Mouse (Mus musculus) telencephalon, adult 2 months (tissue): ENCODE measurements around the gene Borcs7.
"Not testable (repeated sequence)": the region's sequence is repeated elsewhere in the genome, so short reads cannot be mapped to it uniquely, and the experiment has no call there.

Experiments used
- DNase-seq: peaks from one replicate; pipeline ENCODE4 v3.0.0-alpha.2; 2011; ENCODE audit warnings: low read depth, low spot score

Gene Borcs7

DNA sequence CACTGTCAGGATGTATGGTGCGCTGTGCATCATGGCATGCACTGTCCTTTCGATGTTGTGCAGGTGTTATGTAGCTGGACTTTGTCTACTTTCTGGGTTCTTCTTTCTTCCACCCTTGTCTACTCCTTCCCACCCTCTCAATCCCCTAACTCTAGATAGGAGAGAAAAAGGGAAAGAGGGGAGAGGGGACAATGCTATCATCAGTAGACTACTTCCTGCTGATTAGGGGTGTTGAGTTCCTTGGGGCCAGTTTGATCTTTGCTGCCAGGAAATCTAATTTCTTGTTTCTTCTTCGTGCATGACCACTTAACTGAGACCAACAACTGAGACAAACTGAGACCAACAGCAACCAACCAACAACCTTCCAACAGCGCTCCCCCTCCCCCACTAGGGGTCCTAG, 20.9 kb downstream of the Borcs7 start:
- DNase-seq = no peak

DNA sequence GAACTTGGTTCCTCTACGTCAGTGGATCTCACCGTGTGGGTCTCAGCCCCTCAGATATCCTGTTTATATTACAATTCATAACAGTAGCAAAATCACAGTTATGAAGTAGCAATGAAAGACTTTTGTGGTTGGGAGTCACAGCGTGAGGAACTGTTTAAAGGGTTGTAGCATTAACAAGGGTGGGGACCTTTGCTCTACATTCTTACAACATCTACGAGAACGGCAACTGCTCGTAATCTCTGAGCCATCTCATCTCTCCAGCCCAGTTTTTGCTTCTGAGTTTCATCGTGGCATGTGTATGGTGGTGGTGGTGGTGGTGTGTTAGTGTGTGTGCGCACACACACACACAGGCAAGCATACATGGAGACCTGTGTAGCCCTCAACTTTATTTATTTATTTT, 24.5 kb downstream of the Borcs7 start:
- DNase-seq = no peak

DNA sequence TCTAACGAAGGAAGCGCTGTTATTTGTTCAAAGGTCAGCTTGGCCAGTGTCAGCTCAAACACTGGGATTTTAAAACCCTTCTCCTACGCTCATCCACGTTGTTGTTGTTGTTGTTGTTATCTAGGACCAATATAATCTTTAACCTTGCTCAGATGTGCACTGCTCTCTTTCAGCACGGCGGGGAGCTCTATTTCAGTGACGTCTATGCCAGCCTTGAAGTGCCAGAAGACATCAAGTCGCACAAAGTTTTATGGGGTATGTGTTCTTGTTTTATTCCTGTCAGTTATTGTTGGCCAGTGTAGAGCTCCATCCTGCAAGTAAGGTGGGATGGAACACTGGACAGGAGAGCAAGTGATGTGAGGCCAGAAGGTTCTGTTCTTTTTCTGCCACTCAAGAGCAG, 25.3 kb downstream of the Borcs7 start:
- no peak for DNase-seq

DNA sequence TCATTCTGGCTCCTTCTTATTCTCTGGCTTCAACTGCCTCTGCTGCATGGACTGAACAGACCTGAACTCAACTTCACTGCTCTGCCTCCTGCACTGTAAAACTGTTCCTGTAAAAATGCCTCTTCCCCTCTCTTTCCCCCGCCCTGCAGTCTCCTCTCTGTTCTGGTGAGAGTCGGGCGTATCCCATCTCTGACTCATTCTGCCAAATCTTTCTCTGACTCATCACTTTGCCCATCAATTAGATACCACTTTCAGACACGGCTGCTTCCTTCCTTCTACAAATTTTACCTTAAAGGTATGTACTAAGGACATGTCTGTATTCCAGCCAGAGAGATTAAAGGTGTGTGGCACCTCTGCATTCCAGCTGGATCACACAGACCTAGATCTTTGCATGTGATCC, 28.4 kb downstream of the Borcs7 start:
- no peak for DNase-seq

DNA sequence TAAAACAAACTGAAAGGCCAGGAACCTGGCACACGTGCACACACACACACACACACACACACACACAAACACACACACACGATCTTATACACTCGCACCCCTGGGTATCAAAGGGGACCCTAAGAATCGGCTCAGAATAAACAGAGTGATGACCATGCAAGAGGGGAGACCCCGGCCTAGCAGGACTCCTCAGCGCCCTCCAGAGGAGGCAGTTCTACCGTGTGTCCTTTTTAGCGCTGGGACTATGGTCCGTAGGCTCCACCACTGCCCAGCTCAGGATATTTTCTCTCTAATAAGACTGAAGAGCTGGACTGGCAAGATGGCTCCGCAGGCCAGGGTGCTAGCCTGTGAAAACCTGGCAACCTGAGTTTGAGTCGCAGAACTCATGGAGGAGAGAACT, 34.7 kb downstream of the Borcs7 start:
- DNase-seq = no peak

DNA sequence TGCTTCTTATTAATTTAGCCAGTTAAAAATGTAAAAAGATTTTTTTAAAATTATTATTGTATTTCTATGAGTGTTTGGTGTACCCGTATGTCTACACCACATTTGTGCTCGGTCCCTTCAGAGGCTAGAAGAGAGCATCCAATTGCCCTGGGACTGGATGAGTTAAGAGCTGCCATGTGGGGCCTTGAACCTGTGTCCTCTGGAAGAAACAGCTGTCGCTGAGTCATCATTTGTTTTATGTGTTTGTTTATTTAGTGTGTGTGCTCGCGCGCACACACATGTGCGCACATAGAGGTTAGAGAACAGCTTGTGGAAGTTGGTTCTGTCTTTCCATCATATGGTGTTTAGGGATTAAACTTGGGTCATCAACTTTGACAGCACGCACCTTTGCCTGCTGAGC, 36.4 kb downstream of the Borcs7 start:
- no peak for DNase-seq

DNA sequence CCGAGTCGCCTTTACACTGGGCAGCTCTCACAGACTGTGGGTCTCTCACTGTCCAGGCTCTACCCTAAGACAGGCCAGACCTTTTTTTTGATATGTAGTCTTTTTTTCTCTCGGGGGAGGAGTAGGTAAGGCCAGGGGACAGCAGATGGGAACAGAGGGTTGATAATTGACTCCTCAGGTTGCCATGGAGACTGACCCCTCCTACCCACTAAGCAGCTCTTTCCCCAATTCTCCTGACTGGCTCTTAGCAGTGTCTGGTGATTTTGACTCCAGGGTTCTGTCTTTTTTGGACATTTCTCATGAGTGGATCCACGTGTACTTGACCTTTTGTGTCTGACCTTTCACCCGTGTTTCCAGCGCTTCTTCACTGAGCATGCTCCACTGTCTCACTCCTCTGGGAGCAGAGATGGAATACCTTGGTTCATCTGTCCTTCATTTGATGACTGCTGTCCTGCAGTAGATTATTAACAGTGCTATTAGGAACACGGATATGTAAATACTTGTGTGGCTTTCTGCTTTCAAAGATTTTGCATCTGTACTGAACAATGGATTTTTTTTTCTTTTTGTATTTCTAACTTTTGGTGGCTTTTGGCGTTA, 37.5 kb downstream of the Borcs7 start:
- no peak for DNase-seq

DNA sequence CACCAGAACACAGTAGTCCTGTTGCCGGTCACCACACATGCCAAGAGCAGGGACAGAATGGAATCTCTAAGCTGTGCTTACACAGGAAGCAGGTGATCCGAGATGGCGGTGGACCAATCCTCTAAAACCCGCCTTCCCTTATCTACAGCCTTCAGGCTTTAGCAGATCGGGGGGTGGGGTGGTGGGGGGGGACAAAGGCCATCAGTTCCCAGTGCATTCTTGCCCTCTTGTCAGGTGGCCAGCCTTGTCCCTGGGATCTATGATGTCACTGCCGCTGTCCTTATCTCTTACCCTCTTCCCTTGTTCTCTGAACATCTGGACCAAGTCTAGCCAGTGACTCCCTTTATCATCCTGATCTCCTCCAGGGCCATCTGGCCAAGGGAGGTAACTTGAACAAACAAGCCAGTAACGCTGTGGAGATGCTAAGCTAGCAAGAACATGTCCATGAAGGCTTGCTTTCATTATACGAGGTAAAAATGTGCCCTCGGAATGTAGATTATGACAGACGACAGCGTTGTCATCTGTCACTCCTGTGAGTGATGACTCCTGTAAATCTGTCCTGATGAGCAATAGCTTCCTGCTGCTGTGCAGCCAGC, 38.3 kb downstream of the Borcs7 start:
- no peak for DNase-seq

DNA sequence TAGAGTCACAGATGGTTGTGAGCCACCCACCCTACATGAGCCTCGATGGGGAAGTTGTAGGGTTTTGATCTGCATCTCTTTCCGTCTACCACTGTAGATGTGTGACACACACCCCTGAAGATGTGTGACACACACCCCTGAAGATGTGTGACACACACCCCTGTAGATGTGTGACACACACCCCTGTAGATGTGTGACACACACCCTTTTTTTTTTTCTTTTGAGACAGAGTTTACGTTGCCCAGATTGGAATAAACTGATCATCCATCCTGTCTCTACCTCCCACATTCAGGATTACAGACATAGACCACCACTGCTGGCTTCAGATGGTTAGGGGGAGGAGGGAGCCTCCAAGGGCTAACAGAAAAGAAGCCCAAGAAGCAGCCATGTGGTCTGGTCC, 39.2 kb downstream of the Borcs7 start:
- DNase-seq = no peak

DNA sequence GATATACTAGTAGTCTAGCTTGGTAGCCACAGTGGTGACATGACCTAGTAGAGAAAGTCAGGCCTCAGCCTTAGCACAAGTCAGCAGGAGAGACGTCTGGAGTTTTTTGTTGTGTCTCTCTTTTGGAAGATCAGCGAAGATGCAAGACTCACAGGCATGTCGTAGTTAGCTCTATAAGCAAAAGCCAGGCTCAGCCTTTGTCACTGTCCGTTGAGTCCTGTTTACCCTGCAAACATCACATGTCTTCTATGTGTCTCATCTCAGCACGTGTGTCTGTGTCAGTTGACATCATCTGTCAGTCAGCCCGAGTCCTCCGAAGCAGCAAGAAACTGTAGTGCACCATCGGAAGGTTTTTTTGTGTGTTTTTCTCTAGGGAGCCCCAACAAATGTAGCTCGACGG, 41.6 kb downstream of the Borcs7 start:
- no peak for DNase-seq

DNA sequence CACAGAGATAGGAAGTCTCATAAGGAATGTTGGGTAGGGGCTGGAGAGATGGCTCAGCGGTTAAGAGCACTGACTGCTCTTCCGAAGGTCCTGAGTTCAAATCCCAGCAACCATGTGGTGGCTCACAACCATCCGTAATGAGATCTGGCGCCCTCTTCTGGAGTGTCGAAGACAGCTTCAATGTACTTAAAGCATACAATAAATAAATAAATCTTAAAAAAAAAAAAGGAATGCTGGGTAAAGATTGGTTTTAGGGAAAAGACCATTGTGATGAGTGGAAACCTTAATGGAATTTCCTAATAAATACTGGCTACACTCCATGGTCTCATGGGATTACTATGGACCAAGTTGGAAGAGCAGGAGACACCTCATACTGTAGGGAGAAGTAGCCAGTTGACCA, 43.0 kb downstream of the Borcs7 start:
- not testable (repeated sequence) for DNase-seq

DNA sequence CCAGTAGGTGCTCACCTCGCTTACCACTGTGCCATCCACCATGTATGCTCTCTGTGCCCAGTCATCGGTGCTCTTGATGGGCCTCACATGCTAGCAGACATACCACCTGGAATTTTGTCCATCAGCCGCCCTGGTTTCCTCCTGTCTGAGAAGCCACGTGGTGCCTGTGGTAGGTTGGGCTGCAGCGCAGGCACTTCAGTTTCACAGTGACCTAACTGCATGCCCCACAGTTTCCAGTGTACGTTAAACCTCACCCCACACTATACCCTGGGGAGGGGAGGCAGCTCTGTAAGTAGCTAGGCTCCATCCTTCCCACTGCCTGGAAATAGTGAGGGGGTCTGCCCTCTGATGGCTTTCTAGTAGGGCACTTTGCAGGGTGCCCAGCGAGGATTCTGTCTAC, 43.9 kb downstream of the Borcs7 start:
- no peak for DNase-seq

DNA sequence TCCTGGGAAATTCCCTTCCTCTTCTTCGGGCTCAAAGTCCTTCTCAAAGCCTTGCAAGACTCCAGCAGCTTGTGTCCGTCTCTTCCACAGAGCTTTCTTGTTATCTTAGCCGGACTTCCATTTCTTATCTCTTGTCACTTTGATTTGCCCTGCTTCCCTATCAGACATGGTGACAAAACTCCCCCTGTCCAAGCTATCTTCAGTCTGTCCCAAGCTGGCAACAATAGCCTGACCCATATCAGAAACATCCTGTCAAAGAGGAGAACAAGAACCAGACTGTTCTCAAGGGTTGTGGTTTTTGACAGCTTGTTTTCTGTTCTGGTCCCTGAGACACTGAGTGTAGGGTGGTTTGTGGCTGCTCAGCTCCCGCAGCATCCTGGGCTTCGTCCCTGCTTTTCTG, 45.5 kb downstream of the Borcs7 start:
- no peak for DNase-seq

DNA sequence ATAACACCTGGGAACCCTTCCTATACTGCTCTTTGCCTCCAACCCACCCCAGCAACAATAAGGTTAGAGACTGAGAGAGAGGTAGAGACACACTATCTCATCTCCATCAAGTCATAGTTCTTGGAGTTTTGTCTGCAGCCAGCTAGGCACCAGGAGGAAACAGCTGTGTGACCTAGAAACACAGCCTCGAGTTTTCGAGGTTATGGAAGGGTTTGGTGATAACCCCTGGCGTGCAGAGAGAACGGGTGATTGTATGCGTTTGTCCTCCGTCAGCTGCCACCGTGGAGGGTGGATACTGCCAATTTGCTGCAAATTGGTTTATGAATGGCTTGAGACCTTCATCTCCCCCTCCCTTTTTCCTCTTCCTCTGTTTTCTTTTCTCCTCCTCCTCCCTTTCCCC, 47.4 kb downstream of the Borcs7 start:
- DNase-seq = no peak

DNA sequence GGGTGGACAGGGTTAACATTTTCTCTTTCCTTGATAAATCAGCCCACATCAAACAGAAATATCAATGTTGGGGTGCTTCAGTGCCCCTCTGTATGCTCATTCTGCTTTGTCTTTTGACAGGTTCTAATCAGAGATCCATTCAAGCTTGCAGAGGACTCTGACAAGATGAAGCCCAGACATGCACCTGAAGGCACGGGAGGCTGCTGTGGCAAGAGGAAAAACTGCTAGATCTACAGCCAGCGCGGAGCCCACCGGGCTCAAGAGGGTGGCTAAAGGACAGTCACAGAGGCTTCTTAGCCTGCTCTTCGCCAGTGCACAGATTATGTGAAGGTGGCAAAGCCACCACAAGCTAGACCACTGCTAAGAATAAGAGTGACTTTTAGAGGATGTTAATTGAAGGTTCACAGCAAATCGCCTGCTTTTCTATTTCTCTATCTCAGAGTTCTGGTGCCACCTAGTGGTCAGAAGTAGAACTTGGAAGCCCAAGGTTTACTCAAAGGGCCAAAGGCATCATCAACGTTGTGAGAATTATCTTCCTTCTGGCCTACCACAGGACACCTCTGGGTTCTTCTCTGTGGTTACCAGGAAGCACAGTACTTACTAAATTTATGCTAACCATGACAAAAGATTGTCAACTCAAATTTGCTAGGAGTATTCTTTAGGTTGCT, 50.8 kb downstream of the Borcs7 start:
- DNase-seq = no peak

DNA sequence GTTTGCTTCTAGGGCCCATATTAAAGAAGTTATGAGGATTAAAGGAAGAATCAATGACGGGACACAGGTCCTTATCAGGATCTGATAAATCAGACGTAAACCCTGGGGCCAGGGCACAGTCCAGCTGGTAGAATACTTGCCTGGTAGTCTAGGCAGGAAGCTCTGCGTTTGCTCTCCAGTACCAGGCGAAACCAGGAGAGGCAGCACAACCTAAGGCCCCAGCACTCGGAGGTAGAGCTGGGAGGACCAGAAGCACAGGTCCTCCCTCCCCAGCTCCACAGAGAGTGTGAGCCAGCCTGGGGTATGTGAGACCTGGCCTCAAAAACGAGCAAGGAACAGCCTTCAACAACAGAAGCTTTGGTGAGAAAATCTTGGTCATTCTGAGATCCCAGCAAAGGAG, 51.9 kb downstream of the Borcs7 start:
- DNase-seq = no peak

DNA sequence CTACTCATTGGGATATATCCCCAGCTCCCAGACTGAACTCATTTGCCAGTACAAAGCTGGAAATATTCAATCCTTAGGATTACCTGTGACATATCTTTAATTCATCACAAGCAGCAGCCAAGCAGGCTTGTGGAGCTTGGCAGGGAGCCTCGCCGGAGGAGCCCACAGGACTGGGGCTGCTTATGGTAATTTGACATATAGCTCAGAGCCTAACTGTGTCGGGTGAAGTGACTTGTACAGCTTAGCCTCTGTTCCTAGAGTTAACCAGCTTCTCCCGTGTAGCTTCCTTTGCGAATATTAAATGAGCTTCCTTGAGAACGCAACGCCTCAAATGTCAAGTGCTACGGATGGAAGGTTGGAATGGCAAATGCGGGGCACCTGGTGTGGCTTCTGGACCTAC, 55.0 kb downstream of the Borcs7 start:
- DNase-seq = no peak

DNA sequence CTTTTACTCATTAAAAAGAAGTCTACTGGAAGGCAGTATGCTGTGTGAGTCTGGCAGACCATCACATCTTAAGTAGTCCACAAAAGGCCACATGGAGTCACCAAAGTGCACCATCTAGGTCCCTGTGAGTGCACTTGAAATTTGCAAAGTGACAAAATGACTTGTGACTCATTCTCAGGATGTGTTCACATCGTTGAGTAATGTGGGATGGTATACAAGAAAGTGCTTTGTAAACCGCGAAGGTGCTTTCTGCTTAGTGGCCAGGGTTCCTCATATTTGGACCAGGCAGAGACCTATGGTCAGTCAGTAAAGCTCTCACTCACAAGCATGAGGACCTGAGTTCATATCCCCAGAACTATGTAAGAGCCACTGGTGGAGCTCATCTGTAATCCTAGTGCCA, 58.1 kb downstream of the Borcs7 start:
- no peak for DNase-seq

DNA sequence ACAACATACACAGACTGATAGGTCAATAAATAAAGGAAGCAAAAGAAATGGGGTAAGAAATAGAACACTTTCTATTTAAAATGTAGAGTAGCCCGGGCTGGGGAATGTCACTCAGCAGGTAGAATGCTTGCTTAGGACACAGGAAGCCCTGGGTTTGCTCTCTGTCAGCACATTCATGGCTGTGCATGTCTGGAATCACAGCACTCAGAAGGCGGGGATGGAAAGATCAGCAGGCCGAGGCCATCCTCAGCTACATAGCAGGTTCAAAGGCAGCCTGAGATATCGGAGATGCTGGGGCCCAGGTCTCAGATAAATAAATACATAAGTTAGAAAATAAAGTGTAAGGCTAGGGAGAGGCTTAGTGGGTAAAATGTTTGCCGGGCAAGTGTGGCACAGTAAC, 62.5 kb downstream of the Borcs7 start:
- DNase-seq = no peak
